Mouse (Mus musculus) midbrain, embryonic 13.5 days (tissue): ENCODE measurements at regions not wholly inside any gene's neighbourhood (a gene's known extent, or its start where the extent isn't known, plus 50 kb on each side); places are given as distances from the start of the nearest gene placed in this dataset.

Experiments used
- ATAC-seq: fragments of 200-750 bp; cut with Nextera tagmentation; 2 replicates; pipeline ENCODE4 v1.8.0; 2017; ENCODE audit warnings: mild to moderate bottlenecking, moderate TSS enrichment, moderate library complexity
- H3K27ac ChIP-seq: fragments of 300-500 bp; sonication (generic); 2 replicates; pipeline ENCODE4 v1.5.1; 2015; ENCODE audit warnings: inconsistent platforms, mild to moderate bottlenecking, moderate library complexity
- H3K27me3 ChIP-seq: fragments of 300-500 bp; sonication (generic); 2 replicates; pipeline ENCODE4 v1.6.1; 2015; ENCODE audit warnings: mild to moderate bottlenecking, inconsistent platforms
- H3K36me3 ChIP-seq: fragments of 300-500 bp; sonication (generic); 2 replicates; pipeline ENCODE4 v1.6.1; 2015; ENCODE audit warnings: mild to moderate bottlenecking, inconsistent platforms
- H3K4me1 ChIP-seq: fragments of 300-500 bp; sonication (generic); replicated peaks from 2 replicates; pipeline ENCODE4 v1.6.1; 2015; ENCODE audit warnings: inconsistent platforms
- H3K4me2 ChIP-seq: fragments of 300-500 bp; sonication (generic); replicated peaks from 2 replicates; pipeline ENCODE4 v1.6.1; 2015; ENCODE audit warnings: moderate library complexity, mild to moderate bottlenecking, inconsistent platforms
- H3K4me3 ChIP-seq: fragments of 300-500 bp; sonication (generic); replicated peaks from 2 replicates; pipeline ENCODE4 v1.5.1; 2015; ENCODE audit warnings: mild to moderate bottlenecking, inconsistent platforms
- H3K9ac ChIP-seq: fragments of 300-500 bp; sonication (generic); replicated peaks from 2 replicates; pipeline ENCODE4 v1.6.1; 2015; ENCODE audit warnings: mild to moderate bottlenecking, inconsistent platforms
- H3K9me3 ChIP-seq: fragments of 300-500 bp; sonication (generic); 2 replicates; pipeline ENCODE4 v1.6.1; 2016; ENCODE audit warnings: mild to moderate bottlenecking, inconsistent platforms
- WGBS: fragments of 180-500 bp; shearing (Covaris S2); methylation state at CpG from one replicate; pipeline ENCODE4 v1.1.7; 2015; 5-methylcytosine and 5-hydroxymethylcytosine counted together

DNA sequence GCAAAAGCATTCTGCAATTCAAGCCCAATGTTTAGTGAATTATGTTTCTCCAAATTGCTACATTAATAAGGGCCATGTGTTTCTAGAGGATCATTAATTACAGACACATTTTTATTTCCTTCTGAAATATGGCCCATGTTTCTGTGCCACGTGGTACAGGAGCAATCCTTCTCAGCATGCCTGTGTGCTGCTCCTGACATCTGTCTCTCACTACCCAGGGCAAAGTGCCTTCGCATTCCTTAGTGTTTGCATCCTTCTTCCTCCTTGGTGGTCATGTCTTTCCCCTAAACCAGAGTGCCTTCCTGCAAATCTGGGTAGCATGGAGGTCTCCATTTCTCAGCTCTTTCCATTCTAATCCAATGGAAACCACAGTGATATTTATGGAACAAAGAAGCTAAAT lies 832.7 kb upstream of the Fam160b2 start:
- WGBS = 73% methylated on average over 2 of the region's 2 CpGs
- Histone ChIP-seq H3K27me3 (no peaks in the 10 kb centered on the region), H3K27ac (no peak overlapping the region), H3K4me1 (no peaks in the 10 kb centered on the region), H3K4me2 (no peak overlapping the region), H3K4me3 (no peak overlapping the region), H3K9me3 (no peaks in the 10 kb centered on the region), H3K36me3 (no peaks in the 10 kb centered on the region), H3K9ac (no peak overlapping the region)
- no peak for ATAC-seq
